Mouse (Mus musculus) CH12.LX (cell line): ENCODE data around the gene Hist1h4d.
A peak's percentile ranks its signal among the peaks of the same experiment; 100 is the strongest.
"Not testable (repeated sequence)": the region's sequence is repeated elsewhere in the genome, so short reads cannot be mapped to it uniquely, and the experiment has no call there.

Experiments
- CHD2 ChIP-seq: IDR thresholded peaks from 2 replicates; pipeline ENCODE4 v1.6.1; 2011; ENCODE audit warnings: low read length, improper control_type of control experiment
- CTCF ChIP-seq, 2 experiments: IDR thresholded peaks in 1 of 2; conservative IDR thresholded peaks in 1 of 2; 2 replicates each; pipeline ENCODE4 v1.5.1; 2011 to 2012; ENCODE audit warnings: low read depth in 2 of 2, low read length in 2 of 2, improper control_type of control experiment in 1 of 2, inconsistent platforms in 1 of 2, mild to moderate bottlenecking in 1 of 2, moderate library complexity in 1 of 2
- EP300 ChIP-seq: IDR thresholded peaks from 2 replicates; pipeline ENCODE4 v1.6.1; 2011; ENCODE audit warnings: low read length, improper control_type of control experiment
- MAX ChIP-seq: IDR thresholded peaks from 2 replicates; pipeline ENCODE4 v1.6.1; 2011; ENCODE audit warnings: low read length, improper control_type of control experiment
- POLR2A ChIP-seq: IDR thresholded peaks from 2 replicates; pipeline ENCODE4 v1.6.1; 2011; ENCODE audit warnings: low read depth, mild to moderate bottlenecking, improper control_type of control experiment, low read length
- TBP ChIP-seq: conservative IDR thresholded peaks from 2 replicates; pipeline ENCODE4 v1.6.1; 2011; ENCODE audit warnings: low read depth, low read length, improper control_type of control experiment
- USF1 ChIP-seq: IDR thresholded peaks from 2 replicates; pipeline ENCODE4 v1.6.1; 2014; ENCODE audit warnings: low read depth, mild to moderate bottlenecking, inconsistent platforms, low read length, improper control_type of control experiment
- ZMIZ1 ChIP-seq: IDR thresholded peaks from 2 replicates; pipeline ENCODE4 v1.6.1; 2012; ENCODE audit warnings: low read depth, mild to moderate bottlenecking, inconsistent platforms, low read length, improper control_type of control experiment

DNA sequence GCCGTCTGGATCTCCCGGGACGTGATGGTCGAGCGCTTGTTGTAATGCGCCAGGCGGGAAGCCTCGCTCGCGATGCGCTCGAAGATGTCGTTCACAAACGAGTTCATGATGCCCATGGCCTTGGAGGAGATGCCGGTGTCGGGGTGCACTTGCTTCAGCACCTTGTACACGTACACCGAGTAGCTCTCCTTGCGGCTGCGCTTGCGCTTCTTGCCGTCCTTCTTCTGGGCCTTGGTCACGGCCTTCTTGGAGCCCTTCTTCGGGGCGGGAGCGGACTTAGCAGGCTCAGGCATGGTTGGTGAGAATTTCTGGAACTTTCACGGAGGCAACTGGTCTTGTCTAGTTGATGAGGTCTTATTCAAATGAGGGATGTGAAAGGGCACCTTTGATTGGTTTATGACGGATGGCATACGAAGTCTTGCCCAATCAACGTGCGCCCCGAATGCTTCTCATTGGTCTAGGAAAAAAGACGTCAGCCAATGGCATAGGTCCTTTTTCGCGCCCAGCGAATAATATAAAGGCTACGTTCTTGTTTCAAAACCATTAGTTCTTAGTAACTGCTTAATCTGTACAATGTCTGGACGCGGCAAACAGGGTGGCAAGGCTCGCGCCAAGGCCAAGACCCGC, 7.4 kb upstream of the Hist1h4d start, which contains the start of the genes Hist1h2bf and Hist1h2ad:
- peak; percentile 42 for TF ChIP-seq POLR2A
- not testable (repeated sequence) for TF ChIP-seq CTCF (conservative IDR thresholded peaks at IDR 0.05 in 1 of 2, IDR thresholded peaks at IDR 0.05 in 1 of 2; ENCODE audit: low read depth in 2 of 2, low read length in 2 of 2); EP300; MAX; USF1
- TF ChIP-seq ZMIZ1: 0 out of 2 replicates have a peak, but pooled peaks have one; percentile 90
- peak; percentile 98 for TF ChIP-seq CHD2
- peak; percentile 98 for TF ChIP-seq TBP
